Mouse (Mus musculus): ENCODE measurements at regions not wholly inside any gene's neighbourhood (a gene's known extent, or its start where the extent isn't known, plus 50 kb on each side); places are given as distances from the start of the nearest gene placed in this dataset.
A peak's percentile ranks its signal among the peaks of the same experiment; 100 is the strongest.
"Not testable (repeated sequence)": the region's sequence is repeated elsewhere in the genome, so short reads cannot be mapped to it uniquely, and the experiment has no call there.

DNA sequence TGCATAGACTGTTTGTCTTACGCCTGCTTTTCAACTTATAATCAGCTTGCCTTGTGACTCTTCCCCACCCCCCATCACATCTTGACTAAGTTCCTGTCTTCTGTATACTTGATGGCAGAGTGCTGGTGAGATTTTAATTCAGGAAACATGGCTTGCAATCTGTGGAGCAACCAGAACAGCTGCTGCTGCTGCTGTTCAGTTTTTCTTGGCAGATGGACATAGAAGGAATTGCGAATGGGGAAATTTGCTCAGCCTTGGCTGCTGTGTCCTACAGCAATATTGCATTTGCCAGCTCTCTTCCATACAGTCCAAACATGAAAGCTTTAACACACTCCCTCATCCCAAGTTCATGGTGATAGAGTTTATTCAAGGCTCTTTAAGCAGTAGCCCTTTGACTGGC, 262.3 kb downstream of the Pros1 start:
- H3K4me1 ChIP-seq, result peaks cover 4% of the 10 kb centered on the region; the same call in 1 of the 2 replicates
- no peak overlapping the region for H3K4me2 ChIP-seq (replicated peaks)
- WGBS, result 52% methylated on average over 2 of the region's 2 CpGs
- H3K27me3 ChIP-seq, result no peaks in the 10 kb centered on the region
- H3K9ac ChIP-seq (replicated peaks), result no peak overlapping the region
- H3K4me3 ChIP-seq, result no peak overlapping the region
- no peaks in the 10 kb centered on the region for H3K36me3 ChIP-seq
- H3K9me3 ChIP-seq, result no peaks in the 10 kb centered on the region
- ATAC-seq (replicated peaks), result peak; percentile 93
- H3K27ac ChIP-seq (replicated peaks), result no peak overlapping the region

GRCm38 (mm10) chr16:63118721-63119120, 264.6 kb downstream of the Pros1 start:
- 0 out of 2 replicates have a peak, but pooled peaks have one; percentile 19 for ATAC-seq (replicated peaks)
- H3K4me2 ChIP-seq (replicated peaks), result no peak overlapping the region
- H3K4me1 ChIP-seq, result peaks cover 4% of the 10 kb centered on the region; the same call in 1 of the 2 replicates
- H3K27ac ChIP-seq (replicated peaks), result peak overlapping the region; percentile 32; the same call in 1 of the 2 replicates
- no peak overlapping the region for H3K4me3 ChIP-seq
- no peaks in the 10 kb centered on the region for H3K27me3 ChIP-seq
- no peak overlapping the region for H3K9ac ChIP-seq (replicated peaks)
- H3K36me3 ChIP-seq, result no peaks in the 10 kb centered on the region
- 58% methylated on average over 7 of the region's 7 CpGs for WGBS
- no peaks in the 10 kb centered on the region for H3K9me3 ChIP-seq

DNA sequence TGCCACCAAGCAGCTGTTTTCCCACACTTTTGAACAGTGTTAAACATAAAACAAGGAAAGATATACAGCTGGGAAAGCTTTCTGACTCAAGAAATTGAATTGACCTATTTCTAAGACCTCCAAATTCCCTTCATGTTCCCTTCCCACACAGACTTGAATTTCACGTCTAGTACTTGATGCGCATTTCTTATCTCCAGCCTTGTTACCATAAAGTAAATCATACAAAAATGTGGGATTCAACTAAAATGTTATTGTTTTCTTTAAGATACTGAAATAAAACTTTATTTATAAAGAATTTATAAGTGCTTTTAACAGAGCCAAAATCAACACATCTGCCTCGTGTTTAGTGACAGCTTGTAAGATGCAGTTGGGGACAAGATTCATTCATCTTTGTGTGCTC, 289.7 kb downstream of the Pros1 start:
- ATAC-seq (replicated peaks), result no peak
- no peaks in the 10 kb centered on the region for H3K27me3 ChIP-seq
- H3K9me3 ChIP-seq, result no peaks in the 10 kb centered on the region
- WGBS, result 84% methylated on average over 3 of the region's 3 CpGs
- H3K4me2 ChIP-seq (replicated peaks), result no peak overlapping the region
- no peak overlapping the region for H3K9ac ChIP-seq (replicated peaks)
- H3K27ac ChIP-seq (replicated peaks), result no peak overlapping the region
- H3K4me1 ChIP-seq, result no peaks in the 10 kb centered on the region
- H3K36me3 ChIP-seq, result no peaks in the 10 kb centered on the region
- H3K4me3 ChIP-seq, result no peak overlapping the region

- Histone ChIP-seq H3K4me1 (no peaks in the 10 kb centered on the region), H3K9ac (replicated peaks) (no peak overlapping the region), H3K4me3 (no peak overlapping the region), H3K27ac (replicated peaks) (no peak overlapping the region), H3K9me3 (no peaks in the 10 kb centered on the region), H3K27me3 (no peaks in the 10 kb centered on the region), H3K4me2 (replicated peaks) (no peak overlapping the region), H3K36me3 (no peaks in the 10 kb centered on the region)
- 69% methylated on average over 2 of the region's 2 CpGs for WGBS
- ATAC-seq (replicated peaks), result no peak
Observed at GRCm38 (mm10) chr16:63155300-63155821, 301.3 kb downstream of the Pros1 start.

- no peaks in the 10 kb centered on the region for H3K36me3 ChIP-seq
- ATAC-seq (replicated peaks), result no peak
- H3K27me3 ChIP-seq, result no peaks in the 10 kb centered on the region
- H3K9me3 ChIP-seq, result no peaks in the 10 kb centered on the region
- H3K9ac ChIP-seq (replicated peaks), result no peak overlapping the region
- no peak overlapping the region for H3K4me2 ChIP-seq (replicated peaks)
- no peaks in the 10 kb centered on the region for H3K4me1 ChIP-seq
- no peak overlapping the region for H3K4me3 ChIP-seq
- 78% methylated on average over 6 of the region's 6 CpGs for WGBS
- no peak overlapping the region for H3K27ac ChIP-seq (replicated peaks)
Observed at GRCm38 (mm10) chr16:63170101-63170500, 316.0 kb downstream of the Pros1 start.

DNA sequence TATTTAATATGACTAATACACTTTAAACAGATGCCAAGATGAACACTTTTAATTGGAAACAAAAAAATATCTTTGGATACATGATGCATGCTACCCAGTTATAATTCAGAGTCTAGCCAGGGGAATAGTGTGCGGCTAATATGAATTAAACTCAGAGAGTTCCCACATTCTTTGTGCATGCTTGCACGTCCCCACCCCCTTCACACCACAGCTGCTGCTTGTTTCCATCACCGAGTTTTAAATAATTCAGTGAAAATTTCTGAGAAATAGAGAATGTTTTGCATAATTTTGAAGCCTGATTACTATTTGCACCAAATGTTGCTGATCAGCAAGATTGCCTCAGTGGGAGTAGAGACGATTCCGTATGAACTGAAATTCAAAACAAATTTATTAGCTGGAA, 325.1 kb downstream of the Pros1 start:
- Histone ChIP-seq H3K27ac (replicated peaks) (peak overlapping the region; percentile 27; the same call in 1 of the 2 replicates), H3K9me3 (no peaks in the 10 kb centered on the region), H3K4me2 (replicated peaks) (no peak overlapping the region), H3K4me3 (no peak overlapping the region), H3K36me3 (no peaks in the 10 kb centered on the region), H3K9ac (replicated peaks) (no peak overlapping the region), H3K4me1 (peaks cover 11% of the 10 kb centered on the region; the same call in 1 of the 2 replicates), H3K27me3 (no peaks in the 10 kb centered on the region)
- 44% methylated on average over 5 of the region's 5 CpGs for WGBS
- peak; percentile 95 for ATAC-seq (replicated peaks)

- no peak overlapping the region for H3K27ac ChIP-seq (replicated peaks)
- no peak for ATAC-seq (replicated peaks)
- no peak overlapping the region for H3K4me3 ChIP-seq
- H3K27me3 ChIP-seq, result no peaks in the 10 kb centered on the region
- H3K9me3 ChIP-seq, result no peaks in the 10 kb centered on the region; the same call in 1 of the 2 replicates
- H3K9ac ChIP-seq (replicated peaks), result no peak overlapping the region
- H3K4me1 ChIP-seq, result 0 out of 2 replicates have a peak, but pooled peaks cover 2% of the 10 kb centered on the region
- WGBS, result 27% methylated on average over 6 of the region's 6 CpGs
- H3K4me2 ChIP-seq (replicated peaks), result no peak overlapping the region
- no peaks in the 10 kb centered on the region for H3K36me3 ChIP-seq
Observed at GRCm38 (mm10) chr16:63191181-63191580, 337.1 kb downstream of the Pros1 start.

GRCm38 (mm10) chr16:63191623-63192022, 337.5 kb downstream of the Pros1 start:
- Histone ChIP-seq H3K4me2 (replicated peaks) (no peak overlapping the region), H3K9me3 (no peaks in the 10 kb centered on the region; the same call in 1 of the 2 replicates), H3K4me1 (0 out of 2 replicates have a peak, but pooled peaks cover 2% of the 10 kb centered on the region), H3K27ac (replicated peaks) (no peak overlapping the region), H3K27me3 (no peaks in the 10 kb centered on the region), H3K4me3 (no peak overlapping the region), H3K9ac (replicated peaks) (no peak overlapping the region), H3K36me3 (no peaks in the 10 kb centered on the region)
- no peak for ATAC-seq (replicated peaks)
- 92% methylated on average over 1 of the region's 1 CpGs for WGBS

- H3K9me3 ChIP-seq, result no peaks in the 10 kb centered on the region; the same call in 1 of the 2 replicates
- H3K9ac ChIP-seq (replicated peaks), result no peak overlapping the region
- H3K27me3 ChIP-seq, result no peaks in the 10 kb centered on the region
- no peak overlapping the region for H3K27ac ChIP-seq (replicated peaks)
- H3K4me2 ChIP-seq (replicated peaks), result no peak overlapping the region
- WGBS, result 91% methylated on average over 2 of the region's 2 CpGs
- H3K36me3 ChIP-seq, result no peaks in the 10 kb centered on the region
- no peak for ATAC-seq (replicated peaks)
- 0 out of 2 replicates have a peak, but pooled peaks cover 2% of the 10 kb centered on the region for H3K4me1 ChIP-seq
- no peak overlapping the region for H3K4me3 ChIP-seq
Observed at GRCm38 (mm10) chr16:63194595-63194994, 340.5 kb downstream of the Pros1 start.

DNA sequence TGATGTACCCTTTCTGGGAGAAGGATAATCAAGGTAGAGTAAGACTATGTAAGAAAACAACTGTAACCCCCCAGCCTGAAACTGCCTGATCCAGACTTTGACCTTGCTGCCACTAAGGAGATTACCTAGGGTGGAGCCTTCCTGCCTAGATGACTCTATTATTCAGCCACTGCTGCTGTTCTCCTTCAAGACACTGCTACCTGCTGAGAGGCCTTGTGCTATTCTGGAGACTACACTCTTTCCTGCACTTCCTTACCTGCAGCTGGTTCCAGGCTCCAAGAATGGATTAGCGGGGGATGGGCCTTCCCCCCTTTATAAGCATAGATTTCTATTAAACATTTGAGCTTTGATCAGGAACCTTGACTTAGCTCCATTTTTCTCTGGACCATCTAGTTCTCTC, 359.4 kb downstream of the Pros1 start:
- H3K4me2 ChIP-seq (replicated peaks); H3K4me1 ChIP-seq; H3K9me3 ChIP-seq; H3K27me3 ChIP-seq; H3K4me3 ChIP-seq; H3K27ac ChIP-seq (replicated peaks); H3K9ac ChIP-seq (replicated peaks); H3K36me3 ChIP-seq; ATAC-seq (replicated peaks): not testable (repeated sequence)
- WGBS, result 92% methylated on average over 1 of the region's 1 CpGs

GRCm38 (mm10) chr16:63220228-63220879, 366.2 kb downstream of the Pros1 start:
- no peak overlapping the region for H3K4me3 ChIP-seq
- H3K27ac ChIP-seq (replicated peaks), result peak overlapping the region; percentile 43
- H3K4me1 ChIP-seq, result peaks cover 5% of the 10 kb centered on the region; the same call in 1 of the 2 replicates
- WGBS, result 34% methylated on average over 10 of the region's 10 CpGs
- peak; percentile 87 for ATAC-seq (replicated peaks)
- no peak overlapping the region for H3K9ac ChIP-seq (replicated peaks)
- H3K9me3 ChIP-seq, result no peaks in the 10 kb centered on the region
- H3K36me3 ChIP-seq, result no peaks in the 10 kb centered on the region
- no peaks in the 10 kb centered on the region for H3K27me3 ChIP-seq
- peak overlapping the region; percentile 8 for H3K4me2 ChIP-seq (replicated peaks)

DNA sequence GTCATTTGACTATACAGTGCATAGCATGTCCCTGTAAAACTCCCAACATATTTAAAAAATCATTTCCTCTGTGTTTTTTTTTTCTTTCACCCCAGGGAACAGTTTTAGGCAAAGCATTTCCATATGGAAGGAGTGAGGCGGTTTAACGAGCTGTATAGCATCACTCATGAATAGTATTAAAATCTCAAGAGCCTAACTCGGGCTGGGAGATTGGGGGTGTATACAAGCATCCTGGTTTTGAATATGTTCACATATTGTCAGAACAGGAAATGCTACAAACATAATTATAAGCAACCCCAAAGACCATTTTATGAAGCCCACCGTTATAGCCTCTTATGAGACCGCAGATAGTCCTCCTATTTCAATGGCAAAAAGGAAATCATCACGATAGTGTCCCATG, 370.5 kb downstream of the Pros1 start:
- peaks cover 5% of the 10 kb centered on the region; the same call in 1 of the 2 replicates for H3K4me1 ChIP-seq
- H3K9ac ChIP-seq (replicated peaks), result no peak overlapping the region
- no peaks in the 10 kb centered on the region for H3K9me3 ChIP-seq
- WGBS, result 58% methylated on average over 6 of the region's 6 CpGs
- H3K4me3 ChIP-seq, result no peak overlapping the region
- H3K27me3 ChIP-seq, result no peaks in the 10 kb centered on the region
- no peak for ATAC-seq (replicated peaks)
- H3K36me3 ChIP-seq, result no peaks in the 10 kb centered on the region
- H3K27ac ChIP-seq (replicated peaks), result no peak overlapping the region
- H3K4me2 ChIP-seq (replicated peaks), result no peak overlapping the region
